Mouse (Mus musculus) mouse trophoblast stem cell (cell line): Measurements from ENCODE around the gene Ppp6r1.

Experiments
- in situ Hi-C, 2 experiments: fragments of 300-500 bp; cut with MseI, MboI; formaldehyde crosslinking; loops; 2 replicates in 1 of 2; 3 replicates in 1 of 2; pipeline ENCODE4 v1.15.1; 2025

The Ppp6r1 gene

GRCm38 (mm10) chr7:4658912-4659551, at the start of gene Ppp6r1:
TSS of gene Ppp6r1 (minus strand) at chr7:4659019.
- in situ Hi-C loops, result no loop called here

- in situ Hi-C loops, result no loop called here
Observed at GRCm38 (mm10) chr7:4705098-4705497, 46.3 kb upstream of the Ppp6r1 start.

GRCm38 (mm10) chr7:4703195-4703594, 44.4 kb upstream of the Ppp6r1 start:
- in situ Hi-C loops, result no loop called here

GRCm38 (mm10) chr7:4702334-4702733, 43.5 kb upstream of the Ppp6r1 start:
- in situ Hi-C loops, result no loop called here

GRCm38 (mm10) chr7:4693004-4693403, 34.2 kb upstream of the Ppp6r1 start:
- in situ Hi-C loops, result no loop called here

- in situ Hi-C loops, result no loop called here
Observed at GRCm38 (mm10) chr7:4690951-4691653, 32.3 kb upstream of the Ppp6r1 start.

- in situ Hi-C loops, result no loop called here
Observed at GRCm38 (mm10) chr7:4690387-4690786, 31.6 kb upstream of the Ppp6r1 start, which contains the start of gene Brsk1. TSS of gene Brsk1 (plus strand) at chr7:4690604.

GRCm38 (mm10) chr7:4684632-4685417, 26.0 kb upstream of the Ppp6r1 start, which contains the start of gene Hspbp1:
TSS of gene Hspbp1 (minus strand) at chr7:4685068.
- in situ Hi-C loops, result no loop called here

GRCm38 (mm10) chr7:4684203-4684602, 25.4 kb upstream of the Ppp6r1 start:
- in situ Hi-C loops, result no loop called here

GRCm38 (mm10) chr7:4683307-4683706, 24.5 kb upstream of the Ppp6r1 start:
- in situ Hi-C loops, result no loop called here

GRCm38 (mm10) chr7:4675200-4675599, 16.4 kb upstream of the Ppp6r1 start:
- in situ Hi-C loops, result no loop called here

GRCm38 (mm10) chr7:4674114-4674731, 15.4 kb upstream of the Ppp6r1 start:
- in situ Hi-C loops, result no loop called here

GRCm38 (mm10) chr7:4671956-4672355, 13.1 kb upstream of the Ppp6r1 start:
- in situ Hi-C loops, result no loop called here

GRCm38 (mm10) chr7:4670655-4671255, 11.9 kb upstream of the Ppp6r1 start:
- in situ Hi-C loops, result no loop called here

GRCm38 (mm10) chr7:4669156-4669555, 10.3 kb upstream of the Ppp6r1 start:
- in situ Hi-C loops, result no loop called here

GRCm38 (mm10) chr7:4668506-4668905, 9.7 kb upstream of the Ppp6r1 start:
- in situ Hi-C loops, result no loop called here

GRCm38 (mm10) chr7:4666871-4667270, 8.1 kb upstream of the Ppp6r1 start:
- in situ Hi-C loops, result no loop called here

GRCm38 (mm10) chr7:4663742-4664141, 4.9 kb upstream of the Ppp6r1 start:
- in situ Hi-C loops, result no loop called here

- in situ Hi-C loops, result no loop called here
Observed at GRCm38 (mm10) chr7:4663179-4663578, 4.4 kb upstream of the Ppp6r1 start.

GRCm38 (mm10) chr7:4659911-4660443, 1.2 kb upstream of the Ppp6r1 start:
- in situ Hi-C loops, result no loop called here
